In the genomic region with DNA sequence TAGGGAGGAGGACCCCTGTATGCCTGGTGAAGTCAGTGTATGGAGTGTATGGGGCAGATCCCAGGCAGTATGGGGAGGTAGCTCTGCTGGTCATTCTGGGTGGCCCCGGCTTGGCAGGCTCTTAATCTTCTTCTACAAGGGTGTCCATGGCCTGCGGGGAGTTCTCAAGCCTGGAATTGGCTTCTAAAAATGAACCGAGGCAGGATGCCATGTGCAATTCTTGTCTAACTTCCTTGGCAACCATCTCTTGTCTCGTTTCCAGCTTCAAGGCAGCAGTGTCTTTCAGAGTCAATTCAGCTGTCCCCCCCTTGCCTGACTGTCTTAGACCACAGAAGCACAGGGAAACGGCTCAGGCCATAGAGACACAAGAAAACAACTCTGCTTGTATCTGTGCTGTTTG, we compare ENCODE assay signal across 10 mouse cellular contexts. TPM values are rescaled to one million over a fixed set of nuclear protein-coding genes. Genes with fewer than 3 reads are reported as not detected.
A peak's percentile ranks its signal among the peaks of the same experiment; 100 is the strongest.
DNase-seq lines count a peak whose midpoint lies in the region; ATAC-seq lines count a peak whose summit lies in the region.
"Had no signal": no experiment of that assay in that cellular context is flagged by ENCODE, and none has a peak within 500 bp of the region (broad histone marks: within the 10 kb centered on the region; RNA-seq: fewer than 3 reads in every experiment).

No protein-coding gene starts in this region.

- H3K27ac ChIP-seq in forebrain, embryonic 14.5 days (ENCODE audit: low read depth, low read length), result no peak overlapping the region
- no peak overlapping the region for H3K27ac ChIP-seq in forebrain, embryonic 12.5 days
- H3K27ac ChIP-seq in kidney, embryonic 14.5 days (ENCODE audit: low read depth, low read length), result no peak overlapping the region
- H3K27ac ChIP-seq: liver, embryonic 13.5 days had no signal

- no peak overlapping the region for H3K9ac ChIP-seq in forebrain, embryonic 14.5 days (ENCODE audit: low read length)
- no peak overlapping the region for H3K9ac ChIP-seq in forebrain, embryonic 12.5 days
- H3K9ac ChIP-seq in kidney, embryonic 14.5 days (ENCODE audit: low read depth, low read length), result no peak overlapping the region
- H3K9ac ChIP-seq: liver, embryonic 13.5 days had no signal

- peak; percentile 31 for DNase-seq in forebrain, embryonic 14.5 days (ENCODE audit: low spot score)
- peak; percentile 71 for DNase-seq in brain, adult 2 months (ENCODE audit: low read depth, low spot score)
- peak; percentile 80 to 84 for DNase-seq in heart, adult 18-20 months
- DNase-seq in left cerebral cortex, postnatal 14 days (ENCODE audit: low spot score in 2 of 2), result peak; percentile 56 to 60
- no peak for DNase-seq in spleen, postnatal 10 days (ENCODE audit: low spot score in 2 of 2)
- DNase-seq in retina, embryonic 14.5 days (ENCODE audit: low spot score), result no peak
- DNase-seq: liver, embryonic 13.5 days had no signal

- no peaks in the 10 kb centered on the region for H3K27me3 ChIP-seq in forebrain, embryonic 14.5 days (replicated peaks; ENCODE audit: control insufficient read depth, insufficient read depth, low read length)
- H3K27me3 ChIP-seq in forebrain, embryonic 12.5 days, result no peaks in the 10 kb centered on the region
- H3K27me3 ChIP-seq in kidney, embryonic 14.5 days (ENCODE audit: control insufficient read depth, insufficient read depth, low read length), result no peaks in the 10 kb centered on the region
- H3K27me3 ChIP-seq: liver, embryonic 13.5 days had no signal

- no peaks in the 10 kb centered on the region for H3K9me3 ChIP-seq in forebrain, embryonic 14.5 days (replicated peaks; ENCODE audit: control insufficient read depth, low read length)
- no peaks in the 10 kb centered on the region for H3K9me3 ChIP-seq in forebrain, embryonic 12.5 days
- H3K9me3 ChIP-seq in kidney, embryonic 14.5 days (ENCODE audit: control insufficient read depth, low read length), result no peaks in the 10 kb centered on the region
- H3K9me3 ChIP-seq: liver, embryonic 13.5 days had no signal

- 0 out of 2 replicates have a peak, but pooled peaks have one; percentile 26 for ATAC-seq in forebrain, embryonic 14.5 days
- no peak for ATAC-seq in forebrain, embryonic 12.5 days (ENCODE audit: low FRiP score)
- ATAC-seq in kidney, embryonic 14.5 days (ENCODE audit: low FRiP score, low TSS enrichment), result no peak

- H3K4me2 ChIP-seq in forebrain, embryonic 14.5 days (ENCODE audit: low read length), result no peak overlapping the region
- H3K4me2 ChIP-seq in forebrain, embryonic 12.5 days, result no peak overlapping the region
- no peak overlapping the region for H3K4me2 ChIP-seq in kidney, embryonic 14.5 days (replicated peaks; ENCODE audit: low read depth, low read length)
- H3K4me2 ChIP-seq: liver, embryonic 13.5 days had no signal

- 51% methylated on average over 5 of the region's 5 CpGs for WGBS in forebrain, embryonic 14.5 days
- WGBS in forebrain, embryonic 12.5 days, result 68% methylated on average over 5 of the region's 5 CpGs
- 74% methylated on average over 5 of the region's 5 CpGs for WGBS in kidney, embryonic 14.5 days

- no peak overlapping the region for H3K4me3 ChIP-seq in forebrain, embryonic 14.5 days (ENCODE audit: low read depth, low read length)
- no peak overlapping the region for H3K4me3 ChIP-seq in forebrain, embryonic 12.5 days (replicated peaks)
- no peak overlapping the region for H3K4me3 ChIP-seq in kidney, embryonic 14.5 days (ENCODE audit: low read length)
- H3K4me3 ChIP-seq: liver, embryonic 13.5 days had no signal

- no peaks in the 10 kb centered on the region; the same call in 1 of the 2 replicates for H3K4me1 ChIP-seq in forebrain, embryonic 14.5 days (ENCODE audit: control insufficient read depth, insufficient read depth, low read length)
- H3K4me1 ChIP-seq in forebrain, embryonic 12.5 days, result no peaks in the 10 kb centered on the region
- H3K4me1 ChIP-seq in kidney, embryonic 14.5 days (ENCODE audit: control insufficient read depth, insufficient read depth, low read length), result no peaks in the 10 kb centered on the region
- H3K4me1 ChIP-seq: liver, embryonic 13.5 days had no signal

- intact Hi-C loops in left cerebral cortex, postnatal 14 days (cut with DNase I), result no loop called here

- H3K36me3 ChIP-seq in forebrain, embryonic 14.5 days (ENCODE audit: control insufficient read depth, insufficient read depth, low read length), result no peaks in the 10 kb centered on the region
- no peaks in the 10 kb centered on the region for H3K36me3 ChIP-seq in forebrain, embryonic 12.5 days (replicated peaks)
- H3K36me3 ChIP-seq in kidney, embryonic 14.5 days (ENCODE audit: control insufficient read depth, insufficient read depth, low read length), result no peaks in the 10 kb centered on the region
- H3K36me3 ChIP-seq: liver, embryonic 13.5 days had no signal

RNA-seq across cellular contexts. Expression of gene Ppp1r14c, which starts 28.3 kb away (rescaled TPM):
- polyA plus RNA-seq in forebrain, embryonic 14.5 days (2014; fragmentation: Nextera tagmentation; extraction: Ambion mirVana), result 46.0 and 62.9 TPM in 2 replicates
- polyA plus RNA-seq in forebrain, embryonic 12.5 days (2016; fragmentation: Nextera tagmentation; extraction: Ambion mirVana), result 7.4 and 8.0 TPM in 2 replicates
- total RNA-seq in heart, adult 18-20 months (2021), result 100 to 1,000 TPM; 139 to 191 TPM
- total RNA-seq in left cerebral cortex, postnatal 14 days (2021), result 10 to 100 TPM; 40.0 to 45.7 TPM
- 3.6 and 5.0 TPM in 2 replicates for polyA plus RNA-seq in kidney, embryonic 14.5 days (2014; fragmentation: Nextera tagmentation; extraction: Ambion mirVana)
- polyA plus RNA-seq: spleen, adult 2 months had no signal

Comparison
In these comparisons a context has a peak if more than half of its experiments do, and no peak if none do; other contexts are left out.
1. DNase-seq: peak in forebrain, embryonic 14.5 days (single experiment), brain, adult 2 months (single experiment), heart, adult 18-20 months (2 of 2) and left cerebral cortex, postnatal 14 days (2 of 2); none in spleen, postnatal 10 days (0 of 2) and retina, embryonic 14.5 days (single experiment).